In genomic region chr2:82385123-82385522, GRCm38 (mm10) we compare ENCODE assay signal across 16 mouse cellular contexts.
"Had no signal": no experiment of that assay in that cellular context is flagged by ENCODE, and none has a peak within 500 bp of the region (broad histone marks: within the 10 kb centered on the region; RNA-seq: fewer than 3 reads in every experiment).

No protein-coding gene starts in this region.

- ATAC-seq: hindbrain, embryonic 16.5 days; inflammation-experienced regulatory T-cells, adult 6 months; intestine, embryonic 15.5 days; intestine, postnatal 0 days had no signal

- DNase-seq: gastrocnemius, adult 2 months; gastrocnemius, postnatal 10 days; gastrocnemius, postnatal 25 days; heart, adult 18-20 months; heart, postnatal 10 days; heart, postnatal 4 days; kidney, adult 18-20 months; kidney, adult 8-10 months; kidney, postnatal 10 days; kidney, postnatal 25 days; kidney, postnatal 4 days; liver had no signal
